Mouse (Mus musculus) fibroblast of lung, adult 2 months (primary cell): ENCODE results near the gene Ino80.

Source experiments
- DNase-seq: peaks from one replicate; pipeline ENCODE4 v3.0.0-alpha.2; 2011; ENCODE audit warnings: low read depth

Ino80 gene

DNA sequence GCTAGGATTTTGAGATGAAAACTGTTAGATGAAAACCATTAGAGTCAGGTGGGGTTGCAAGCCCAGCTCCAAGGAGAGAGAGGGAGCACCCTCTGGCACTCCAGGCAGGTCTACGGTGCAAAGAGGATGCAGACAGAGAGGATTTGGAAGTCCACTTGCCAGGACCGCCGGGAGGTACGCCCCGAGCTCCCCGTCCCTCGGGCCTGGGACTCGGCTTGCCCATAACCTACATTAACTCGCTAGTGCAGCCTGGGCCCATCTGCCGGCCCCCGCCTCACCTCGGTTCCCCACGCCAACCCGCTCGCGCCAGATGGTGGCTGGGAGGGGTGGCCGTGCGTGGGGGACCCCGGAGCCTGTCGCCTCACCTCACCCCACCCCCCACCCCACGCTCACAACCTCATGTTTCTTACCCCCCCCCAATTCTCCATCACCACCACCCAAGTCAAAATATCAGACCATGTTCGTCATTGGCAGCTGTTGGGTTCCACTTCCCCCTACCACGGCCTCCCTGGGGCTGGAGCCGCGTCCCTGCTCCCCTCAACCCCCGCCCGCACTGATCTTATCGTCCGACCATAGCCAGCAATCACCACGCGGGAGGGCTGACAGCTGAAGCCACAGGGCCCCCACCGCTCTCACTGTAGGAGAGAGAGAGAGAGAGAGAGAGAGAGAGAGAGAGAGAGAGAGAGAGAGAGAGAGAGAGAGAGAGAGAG, 153.5 kb downstream of the Ino80 start:
- DNase-seq: no peak
